20 mouse cellular contexts compared by ENCODE assay signal in the genomic region with DNA sequence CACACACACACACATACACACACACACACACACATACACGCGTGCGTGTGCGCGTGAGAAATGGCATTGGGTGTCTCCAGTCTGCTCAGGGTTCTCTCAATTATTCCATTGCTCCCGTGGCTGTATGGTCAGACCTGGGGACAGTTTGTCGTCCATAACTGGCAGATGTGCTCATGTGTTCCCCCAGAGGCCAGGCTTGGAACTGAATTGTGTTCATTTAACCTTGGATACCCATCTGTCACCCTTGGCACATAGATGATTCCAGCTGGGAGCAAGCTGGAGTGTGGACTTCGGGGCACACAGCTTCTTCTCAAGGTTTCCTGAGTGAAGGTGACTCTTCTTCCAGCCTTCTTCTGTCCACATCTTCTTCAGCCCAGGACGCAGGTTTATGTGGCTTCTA. TPM values are rescaled to one million over a fixed set of nuclear protein-coding genes. Genes with fewer than 3 reads are reported as not detected.
A peak's percentile ranks its signal among the peaks of the same experiment; 100 is the strongest.
DNase-seq lines count a peak whose midpoint lies in the region; ATAC-seq and TF ChIP-seq lines count a peak whose summit lies in the region.
"Had no signal": no experiment of that assay in that cellular context is flagged by ENCODE, and none has a peak within 500 bp of the region (broad histone marks: within the 10 kb centered on the region; RNA-seq: fewer than 3 reads in every experiment).

No protein-coding gene starts in this region.

- H3K27ac ChIP-seq in layer of hippocampus, adult 2 months, result no peak overlapping the region
- H3K27ac ChIP-seq in neural tube, embryonic 11.5 days (ENCODE audit: low read depth, low read length), result no peak overlapping the region
- H3K27ac ChIP-seq: embryonic facial prominence, embryonic 10.5 days; midbrain, embryonic 13.5 days had no signal

- peak; percentile 33; the same call in 1 of the 2 replicates for TF ChIP-seq CTCF in layer of hippocampus, adult 2 months (conservative IDR thresholded peaks at IDR 0.05)

- no peaks in the 10 kb centered on the region for H3K36me3 ChIP-seq in neural tube, embryonic 11.5 days (ENCODE audit: control insufficient read depth, insufficient read depth, low read length)
- H3K36me3 ChIP-seq: embryonic facial prominence, embryonic 10.5 days; heart, embryonic 12.5 days; midbrain, embryonic 13.5 days had no signal

- ATAC-seq in neural tube, embryonic 11.5 days (ENCODE audit: insufficient read depth, low FRiP score, low TSS enrichment), result no peak
- ATAC-seq: forebrain, embryonic 14.5 days; hindbrain, embryonic 16.5 days; midbrain, embryonic 13.5 days had no signal

- no peaks in the 10 kb centered on the region for H3K4me1 ChIP-seq in neural tube, embryonic 11.5 days (ENCODE audit: control insufficient read depth, insufficient read depth, low read length)

- H3K4me3 ChIP-seq in layer of hippocampus, adult 2 months, result no peak overlapping the region
- H3K4me3 ChIP-seq in neural tube, embryonic 11.5 days (ENCODE audit: low read depth, low read length), result no peak overlapping the region
- H3K4me3 ChIP-seq: embryonic facial prominence, embryonic 10.5 days; heart, embryonic 12.5 days; midbrain, embryonic 13.5 days had no signal

- 73% methylated on average over 9 of the region's 9 CpGs for WGBS in neural tube, embryonic 11.5 days

- H3K9ac ChIP-seq in neural tube, embryonic 11.5 days (ENCODE audit: low read length), result no peak overlapping the region
- H3K9ac ChIP-seq: heart, embryonic 12.5 days; midbrain, embryonic 13.5 days had no signal

- H3K4me2 ChIP-seq in neural tube, embryonic 11.5 days (ENCODE audit: low read depth), result no peak overlapping the region
- H3K4me2 ChIP-seq: heart, embryonic 12.5 days; midbrain, embryonic 13.5 days had no signal

- DNase-seq in cerebellum, postnatal 10 days, result peak; percentile 75 to 80
- DNase-seq in cerebellum, adult 9-11 months, result no peak
- DNase-seq in layer of hippocampus, adult 2 months (ENCODE audit: low spot score in 2 of 2), result no peak
- DNase-seq in layer of hippocampus, adult 11-12 months (ENCODE audit: low spot score), result no peak
- DNase-seq in neural tube, embryonic 11.5 days (ENCODE audit: low spot score), result peak; percentile 24
- no peak for DNase-seq in neural tube, embryonic 10.5 days (ENCODE audit: extremely low spot score, low spot score)
- no peak for DNase-seq in ovary, adult 18-20 months (ENCODE audit: low spot score)
- DNase-seq in urinary bladder, adult 18-20 months (ENCODE audit: low spot score in 2 of 2), result no peak
- DNase-seq: adrenal gland, postnatal 36 days; cerebellum, adult 8-10 months; heart, postnatal 36 days; kidney, adult 2 months; kidney, postnatal 4 days; lung, adult 18-20 months; right cerebral cortex, postnatal 14 days had no signal

- H3K9me3 ChIP-seq in neural tube, embryonic 11.5 days (ENCODE audit: control insufficient read depth, low read length), result no peaks in the 10 kb centered on the region
- H3K9me3 ChIP-seq: embryonic facial prominence, embryonic 10.5 days; heart, embryonic 12.5 days; midbrain, embryonic 13.5 days had no signal

- H3K27me3 ChIP-seq in neural tube, embryonic 11.5 days (ENCODE audit: control insufficient read depth, insufficient read depth, low read length), result no peaks in the 10 kb centered on the region
- H3K27me3 ChIP-seq: heart, embryonic 12.5 days; midbrain, embryonic 13.5 days had no signal

RNA-seq across cellular contexts. Expression of a gene that starts 31.6 kb away (rescaled TPM):
- total RNA-seq in layer of hippocampus, adult 2 months (2021), result 10 to 100 TPM; 23.6 to 24.4 TPM
- polyA plus RNA-seq in neural tube, embryonic 11.5 days (2014; fragmentation: Nextera tagmentation; extraction: Ambion mirVana), result 12.4 and 13.3 TPM in 2 replicates

Comparison
In these comparisons a context has a peak if more than half of its experiments do, and no peak if none do; other contexts are left out.
1. DNase-seq: peak in cerebellum, postnatal 10 days (2 of 2) and neural tube, embryonic 11.5 days (single experiment); none in cerebellum, adult 9-11 months (single experiment), layer of hippocampus, adult 2 months (0 of 2), layer of hippocampus, adult 11-12 months (single experiment), neural tube, embryonic 10.5 days (single experiment), ovary, adult 18-20 months (single experiment) and urinary bladder, adult 18-20 months (0 of 2).